Mouse (Mus musculus): Measurements from ENCODE around the gene Rgs11. TPM values are rescaled to one million over a fixed set of nuclear protein-coding genes. Genes with fewer than 3 reads are reported as not detected.

Gene Rgs11
- polyA plus RNA-seq, 1 experiment from 2014 or later: 2.6 TPM

DNA sequence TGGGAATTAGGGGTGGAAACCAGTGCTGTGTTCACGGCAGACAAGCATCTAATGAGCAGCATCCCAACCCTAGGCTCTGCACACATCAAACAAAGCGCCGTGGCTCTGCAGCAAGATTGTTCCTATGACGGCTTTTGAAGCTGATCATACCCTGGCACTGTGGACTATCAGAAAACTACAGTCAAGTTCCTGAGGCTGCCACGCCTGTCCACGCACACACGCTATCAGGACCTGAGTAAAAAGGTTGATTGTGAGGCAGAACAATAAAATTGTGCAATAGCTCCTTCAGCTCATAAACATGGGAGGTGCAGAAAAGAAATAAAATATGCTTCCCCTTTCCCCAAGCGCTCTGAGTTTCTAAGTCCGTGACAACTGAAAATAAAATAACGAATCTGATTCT is 34.9 kb downstream of the Rgs11 start:
- Histone ChIP-seq H3K4me2 (replicated peaks; ENCODE audit: low read depth, low read length) (no peak overlapping the region), H3K4me3 (ENCODE audit: low read depth, low read length) (no peak overlapping the region), H3K9ac (ENCODE audit: low read depth, low read length) (no peak overlapping the region), H3K4me1 (replicated peaks; ENCODE audit: control insufficient read depth, insufficient read depth, low read length) (no peaks in the 10 kb centered on the region), H3K9me3 (ENCODE audit: control insufficient read depth, low read length) (no peaks in the 10 kb centered on the region), H3K27me3 (ENCODE audit: control insufficient read depth, insufficient read depth, low read length) (no peaks in the 10 kb centered on the region), H3K36me3 (ENCODE audit: control insufficient read depth, insufficient read depth, low read length) (no peaks in the 10 kb centered on the region), H3K27ac (ENCODE audit: low read depth, low read length) (no peak overlapping the region)
- DNase-seq (ENCODE audit: low spot score) (no peak), ATAC-seq (ENCODE audit: low FRiP score) (no peak)
- WGBS: 89% methylated on average over 10 of the region's 10 CpGs

- no peak overlapping the region for H3K4me3 ChIP-seq (ENCODE audit: low read depth, low read length)
- H3K4me2 ChIP-seq (replicated peaks; ENCODE audit: low read depth, low read length): no peak overlapping the region
- no peak overlapping the region for H3K27ac ChIP-seq (ENCODE audit: low read depth, low read length)
- H3K36me3 ChIP-seq (ENCODE audit: control insufficient read depth, insufficient read depth, low read length): no peaks in the 10 kb centered on the region
- no peaks in the 10 kb centered on the region; the same call in 1 of the 2 replicates for H3K4me1 ChIP-seq (replicated peaks; ENCODE audit: control insufficient read depth, insufficient read depth, low read length)
- ATAC-seq (ENCODE audit: low FRiP score) (no peak), DNase-seq (ENCODE audit: low spot score) (no peak)
- no peaks in the 10 kb centered on the region for H3K9me3 ChIP-seq (ENCODE audit: control insufficient read depth, low read length)
- H3K27me3 ChIP-seq (ENCODE audit: control insufficient read depth, insufficient read depth, low read length): no peaks in the 10 kb centered on the region
- WGBS: 77% methylated on average over 2 of the region's 2 CpGs
- H3K9ac ChIP-seq (ENCODE audit: low read depth, low read length): no peak overlapping the region
These were observed 36.8 kb downstream of the Rgs11 start for GRCm38 (mm10) chr17:26239551-26239950.

GRCm38 (mm10) chr17:26240120-26240790 is 37.5 kb downstream of the Rgs11 start:
- WGBS: 85% methylated on average over 6 of the region's 6 CpGs
- Histone ChIP-seq H3K9ac (ENCODE audit: low read depth, low read length) (no peak overlapping the region), H3K4me1 (replicated peaks; ENCODE audit: control insufficient read depth, insufficient read depth, low read length) (no peaks in the 10 kb centered on the region; the same call in 1 of the 2 replicates), H3K36me3 (ENCODE audit: control insufficient read depth, insufficient read depth, low read length) (no peaks in the 10 kb centered on the region), H3K4me3 (ENCODE audit: low read depth, low read length) (no peak overlapping the region), H3K9me3 (ENCODE audit: control insufficient read depth, low read length) (no peaks in the 10 kb centered on the region), H3K27me3 (ENCODE audit: control insufficient read depth, insufficient read depth, low read length) (no peaks in the 10 kb centered on the region), H3K4me2 (replicated peaks; ENCODE audit: low read depth, low read length) (no peak overlapping the region), H3K27ac (ENCODE audit: low read depth, low read length) (no peak overlapping the region)
- ATAC-seq (ENCODE audit: low FRiP score): no peak
- DNase-seq (ENCODE audit: low spot score): no peak

GRCm38 (mm10) chr17:26240990-26241389 is 38.2 kb downstream of the Rgs11 start:
- Histone ChIP-seq H3K4me1 (replicated peaks; ENCODE audit: control insufficient read depth, insufficient read depth, low read length) (no peaks in the 10 kb centered on the region; the same call in 1 of the 2 replicates), H3K36me3 (ENCODE audit: control insufficient read depth, insufficient read depth, low read length) (no peaks in the 10 kb centered on the region), H3K27me3 (ENCODE audit: control insufficient read depth, insufficient read depth, low read length) (no peaks in the 10 kb centered on the region), H3K9me3 (ENCODE audit: control insufficient read depth, low read length) (no peaks in the 10 kb centered on the region), H3K27ac (ENCODE audit: low read depth, low read length) (no peak overlapping the region), H3K4me3 (ENCODE audit: low read depth, low read length) (no peak overlapping the region), H3K9ac (ENCODE audit: low read depth, low read length) (no peak overlapping the region), H3K4me2 (replicated peaks; ENCODE audit: low read depth, low read length) (no peak overlapping the region)
- no peak for DNase-seq (ENCODE audit: low spot score)
- 85% methylated on average over 6 of the region's 6 CpGs for WGBS
- ATAC-seq (ENCODE audit: low FRiP score): no peak

DNA sequence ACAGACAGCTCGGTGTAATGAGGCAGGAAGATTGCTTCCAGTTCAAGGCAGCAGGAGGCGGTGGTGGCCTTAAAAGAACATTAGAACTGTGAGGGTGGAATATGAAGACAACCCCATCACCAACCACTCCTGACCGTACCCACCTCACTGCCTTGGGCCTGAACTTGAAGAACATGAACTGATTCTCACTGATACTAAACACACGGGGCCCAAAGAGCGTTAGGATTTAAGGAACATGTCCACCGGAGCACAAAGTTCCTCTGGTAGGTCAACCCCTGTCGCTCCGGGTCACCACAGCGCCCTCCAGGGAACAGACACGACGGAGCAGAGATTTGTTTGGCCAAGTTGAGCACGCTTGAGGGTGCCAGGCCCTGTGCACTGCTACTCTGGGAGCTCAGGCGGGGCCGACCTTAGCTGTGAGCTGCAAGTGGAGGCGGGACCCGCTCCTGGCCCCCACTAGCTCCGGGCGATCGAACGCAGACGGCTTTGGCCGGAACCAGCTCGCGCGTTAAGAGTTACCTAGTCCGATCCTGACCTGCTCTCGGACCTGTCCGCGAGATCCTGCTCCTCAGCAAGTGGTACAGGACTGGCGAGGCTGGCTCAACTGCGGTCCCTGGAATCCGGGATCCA is 40.8 kb downstream of the Rgs11 start:
- no peak for DNase-seq (ENCODE audit: low spot score)
- peak overlapping the region; percentile 80 for H3K4me3 ChIP-seq (ENCODE audit: low read depth, low read length)
- no peaks in the 10 kb centered on the region for H3K36me3 ChIP-seq (ENCODE audit: control insufficient read depth, insufficient read depth, low read length)
- no peaks in the 10 kb centered on the region for H3K9me3 ChIP-seq (ENCODE audit: control insufficient read depth, low read length)
- peak overlapping the region; percentile 77 for H3K4me2 ChIP-seq (replicated peaks; ENCODE audit: low read depth, low read length)
- no peaks in the 10 kb centered on the region for H3K27me3 ChIP-seq (ENCODE audit: control insufficient read depth, insufficient read depth, low read length)
- under 1% methylated on average over 32 of the region's 32 CpGs for WGBS
- peak overlapping the region; percentile 70 for H3K9ac ChIP-seq (ENCODE audit: low read depth, low read length)
- peak overlapping the region; percentile 65 for H3K27ac ChIP-seq (ENCODE audit: low read depth, low read length)
- no peaks in the 10 kb centered on the region; the same call in 1 of the 2 replicates for H3K4me1 ChIP-seq (replicated peaks; ENCODE audit: control insufficient read depth, insufficient read depth, low read length)
- peak; percentile 85 for ATAC-seq (ENCODE audit: low FRiP score)

GRCm38 (mm10) chr17:26244101-26244841 is 41.5 kb downstream of the Rgs11 start, which contains the start of gene Fam234a:
TSS of gene Fam234a (minus strand) at chr17:26244242.
- Histone ChIP-seq H3K4me3 (ENCODE audit: low read depth, low read length) (peak within 1 kb of the TSS; percentile 80), H3K27ac (ENCODE audit: low read depth, low read length) (peak within 1 kb of the TSS; percentile 65), H3K4me2 (replicated peaks; ENCODE audit: low read depth, low read length) (peak within 1 kb of the TSS; percentile 77), H3K9ac (ENCODE audit: low read depth, low read length) (peak within 1 kb of the TSS; percentile 70), H3K36me3 (ENCODE audit: control insufficient read depth, insufficient read depth, low read length) (no peaks in the 10 kb centered on the region), H3K27me3 (ENCODE audit: control insufficient read depth, insufficient read depth, low read length) (no peaks in the 10 kb centered on the region), H3K4me1 (replicated peaks; ENCODE audit: control insufficient read depth, insufficient read depth, low read length) (no peaks in the 10 kb centered on the region; the same call in 1 of the 2 replicates), H3K9me3 (ENCODE audit: control insufficient read depth, low read length) (no peaks in the 10 kb centered on the region)
- DNase-seq (ENCODE audit: low spot score) (peak; percentile 97), ATAC-seq (ENCODE audit: low FRiP score) (peak; percentile 97)
- WGBS: 11% methylated on average over 26 of the region's 33 CpGs

GRCm38 (mm10) chr17:26251886-26252538 is 49.3 kb downstream of the Rgs11 start:
- ATAC-seq (ENCODE audit: low FRiP score) (no peak), DNase-seq (ENCODE audit: low spot score) (no peak)
- Histone ChIP-seq H3K4me1 (replicated peaks; ENCODE audit: control insufficient read depth, insufficient read depth, low read length) (peaks cover 2% of the 10 kb centered on the region; the same call in 1 of the 2 replicates), H3K27me3 (ENCODE audit: control insufficient read depth, insufficient read depth, low read length) (no peaks in the 10 kb centered on the region), H3K9ac (ENCODE audit: low read depth, low read length) (0 out of 2 replicates have a peak overlapping the region, but pooled peaks have one; percentile 24), H3K36me3 (ENCODE audit: control insufficient read depth, insufficient read depth, low read length) (peaks cover 2% of the 10 kb centered on the region; the same call in 1 of the 2 replicates), H3K27ac (ENCODE audit: low read depth, low read length) (no peak overlapping the region; the same call in 1 of the 2 replicates), H3K9me3 (ENCODE audit: control insufficient read depth, low read length) (no peaks in the 10 kb centered on the region), H3K4me3 (ENCODE audit: low read depth, low read length) (peak overlapping the region; percentile 86; the same call in 1 of the 2 replicates), H3K4me2 (replicated peaks; ENCODE audit: low read depth, low read length) (peak overlapping the region; percentile 63)
- WGBS: 60% methylated on average over 4 of the region's 4 CpGs

- under 1% methylated on average over 43 of the region's 43 CpGs for WGBS
- Histone ChIP-seq H3K27ac (ENCODE audit: low read depth, low read length) (peak within 1 kb of the TSS; percentile 97), H3K4me2 (replicated peaks; ENCODE audit: low read depth, low read length) (peak within 1 kb of the TSS; percentile 63), H3K9ac (ENCODE audit: low read depth, low read length) (peak within 1 kb of the TSS; percentile 94), H3K4me1 (replicated peaks; ENCODE audit: control insufficient read depth, insufficient read depth, low read length) (peaks cover 2% of the 10 kb centered on the region; the same call in 1 of the 2 replicates), H3K4me3 (ENCODE audit: low read depth, low read length) (peak within 1 kb of the TSS; percentile 86), H3K27me3 (ENCODE audit: control insufficient read depth, insufficient read depth, low read length) (no peaks in the 10 kb centered on the region), H3K9me3 (ENCODE audit: control insufficient read depth, low read length) (no peaks in the 10 kb centered on the region), H3K36me3 (ENCODE audit: control insufficient read depth, insufficient read depth, low read length) (peaks cover 2% of the 10 kb centered on the region; the same call in 1 of the 2 replicates)
- ATAC-seq (ENCODE audit: low FRiP score): peak; percentile 93
- peak; percentile 95 for DNase-seq (ENCODE audit: low spot score)
These were observed 49.9 kb downstream of the Rgs11 start, which contains the start of gene Luc7l for GRCm38 (mm10) chr17:26252539-26253251. TSS of gene Luc7l (plus strand) at chr17:26252896.
